Mouse (Mus musculus) brown adipose tissue, adult 24 weeks (tissue): ENCODE measurements around the gene Ttll9. TPM values are rescaled to one million over a fixed set of nuclear protein-coding genes. Genes with fewer than 3 reads are reported as not detected.
A peak's percentile ranks its signal among the peaks of the same experiment; 100 is the strongest.

Experiments used
- H3K27ac ChIP-seq: fragments of 200-500 bp; replicated peaks from 2 replicates; pipeline ENCODE4 v1.5.1; 2012; ENCODE audit warnings: low read depth, mild to moderate bottlenecking, low read length
- H3K4me1 ChIP-seq: fragments of 200-500 bp; 2 replicates; pipeline ENCODE4 v1.6.1; 2012; ENCODE audit warnings: low read length, mixed read lengths; ENCODE audit not compliant: control insufficient read depth, insufficient read depth, insufficient read length
- H3K4me3 ChIP-seq: fragments of 200-500 bp; 2 replicates; pipeline ENCODE4 v1.5.1; 2012; ENCODE audit warnings: low read depth, mild to moderate bottlenecking, low read length, moderate library complexity; ENCODE audit not compliant: insufficient read depth
- polyA plus RNA-seq: library from polyadenylated mRNA; stranded (reverse); fragments of >200 nt; gene quantifications from 2 replicates; pipeline ENCODE4 v1.2.4, GENCODE M21; 2012; ENCODE audit not compliant: missing spikeins, insufficient read depth, insufficient read length

Ttll9 gene
- polyA plus RNA-seq, 1 experiment, result not detected

GRCm38 (mm10) chr2:153014758-153015593 is 52.7 kb downstream of the Ttll9 start, which contains the start of gene Pdrg1:
TSS of gene Pdrg1 (minus strand) at chr2:153015427.
- H3K4me3 ChIP-seq, result peak within 1 kb of the TSS; percentile 87
- H3K4me1 ChIP-seq, result no peaks in the 10 kb centered on the region
- peak within 1 kb of the TSS; percentile 66 for H3K27ac ChIP-seq

GRCm38 (mm10) chr2:153015804-153016203 is 53.5 kb downstream of the Ttll9 start:
- no peak overlapping the region for H3K27ac ChIP-seq
- H3K4me3 ChIP-seq, result no peak overlapping the region
- no peaks in the 10 kb centered on the region for H3K4me1 ChIP-seq

GRCm38 (mm10) chr2:153016786-153017185 is 54.5 kb downstream of the Ttll9 start:
- Histone ChIP-seq H3K27ac (no peak overlapping the region), H3K4me1 (no peaks in the 10 kb centered on the region), H3K4me3 (no peak overlapping the region)

- no peaks in the 10 kb centered on the region for H3K4me1 ChIP-seq
- no peak overlapping the region for H3K27ac ChIP-seq
- no peak overlapping the region for H3K4me3 ChIP-seq
These were observed 57.1 kb downstream of the Ttll9 start for GRCm38 (mm10) chr2:153019355-153019754.

GRCm38 (mm10) chr2:153021163-153021562 is 58.9 kb downstream of the Ttll9 start:
- Histone ChIP-seq H3K4me1 (no peaks in the 10 kb centered on the region), H3K27ac (no peak overlapping the region), H3K4me3 (no peak overlapping the region)

- Histone ChIP-seq H3K27ac (no peak overlapping the region), H3K4me1 (no peaks in the 10 kb centered on the region), H3K4me3 (no peak overlapping the region)
These were observed 60.6 kb downstream of the Ttll9 start for GRCm38 (mm10) chr2:153022855-153023254.

GRCm38 (mm10) chr2:153026052-153026451 is 63.8 kb downstream of the Ttll9 start:
- Histone ChIP-seq H3K4me1 (no peaks in the 10 kb centered on the region), H3K4me3 (no peak overlapping the region), H3K27ac (no peak overlapping the region)

- no peak overlapping the region for H3K27ac ChIP-seq
- H3K4me1 ChIP-seq, result no peaks in the 10 kb centered on the region
- no peak overlapping the region for H3K4me3 ChIP-seq
These were observed 65.2 kb downstream of the Ttll9 start for GRCm38 (mm10) chr2:153027501-153027900.

GRCm38 (mm10) chr2:153030422-153030821 is 68.1 kb downstream of the Ttll9 start:
- Histone ChIP-seq H3K4me3 (no peak overlapping the region), H3K27ac (no peak overlapping the region), H3K4me1 (no peaks in the 10 kb centered on the region)

- Histone ChIP-seq H3K27ac (no peak within 1 kb of the TSS), H3K4me1 (no peaks in the 10 kb centered on the region), H3K4me3 (no peak within 1 kb of the TSS)
These were observed 69.1 kb downstream of the Ttll9 start, which contains the start of gene Xkr7 for GRCm38 (mm10) chr2:153031126-153032082. TSS of gene Xkr7 (plus strand) at chr2:153031852.

GRCm38 (mm10) chr2:153032083-153032842 is 70.0 kb downstream of the Ttll9 start:
- H3K4me3 ChIP-seq, result no peak overlapping the region
- no peaks in the 10 kb centered on the region for H3K4me1 ChIP-seq

GRCm38 (mm10) chr2:153032973-153033372 is 70.7 kb downstream of the Ttll9 start:
- no peak overlapping the region for H3K4me3 ChIP-seq
- no peaks in the 10 kb centered on the region for H3K4me1 ChIP-seq
- no peak overlapping the region for H3K27ac ChIP-seq

More at GRCm38 (mm10) chr2:153032083-153032842, 70.0 kb downstream of the Ttll9 start:
- H3K27ac ChIP-seq, result no peak overlapping the region

GRCm38 (mm10) chr2:153033545-153034230 is 71.4 kb downstream of the Ttll9 start:
- no peak overlapping the region for H3K27ac ChIP-seq

GRCm38 (mm10) chr2:153036690-153037089 is 74.4 kb downstream of the Ttll9 start:
- Histone ChIP-seq H3K4me3 (no peak overlapping the region), H3K4me1 (no peaks in the 10 kb centered on the region), H3K27ac (no peak overlapping the region)

More at GRCm38 (mm10) chr2:153033545-153034230, 71.4 kb downstream of the Ttll9 start:
- Histone ChIP-seq H3K4me1 (no peaks in the 10 kb centered on the region), H3K4me3 (no peak overlapping the region)
